Comparison of ENCODE assay signal across 26 mouse cellular contexts in the genomic region with DNA sequence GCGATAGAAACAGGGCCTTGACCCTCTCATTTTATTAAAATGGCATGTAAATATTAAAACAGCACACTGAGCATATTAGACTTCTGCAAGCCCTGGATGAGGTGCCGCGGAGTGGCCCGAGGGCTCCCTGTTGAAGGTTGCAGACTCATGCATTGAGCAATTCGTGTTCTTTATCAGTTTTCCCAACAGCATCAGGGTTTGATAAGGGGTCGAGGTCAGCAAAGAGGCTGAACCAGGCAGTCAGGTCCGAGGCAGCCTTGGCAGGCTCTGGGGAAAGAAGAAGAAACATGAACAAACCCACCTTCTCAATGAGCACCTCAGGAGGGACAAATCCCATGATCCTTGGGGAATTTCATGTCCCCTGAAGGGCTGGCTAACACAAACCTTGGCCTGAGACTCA.
"Had no signal": no experiment of that assay in that cellular context is flagged by ENCODE, and none has a peak within 500 bp of the region (broad histone marks: within the 10 kb centered on the region; RNA-seq: fewer than 3 reads in every experiment).

No protein-coding gene starts in this region.

- H3K36me3 ChIP-seq: heart, embryonic 13.5 days; heart, embryonic 15.5 days; kidney, embryonic 15.5 days; limb, embryonic 13.5 days; limb, embryonic 15.5 days; liver, embryonic 12.5 days had no signal

- H3K4me2 ChIP-seq: heart, embryonic 13.5 days; heart, embryonic 15.5 days; hindbrain, embryonic 13.5 days; hindbrain, embryonic 15.5 days; kidney, embryonic 15.5 days; limb, embryonic 13.5 days; limb, embryonic 15.5 days; liver, embryonic 12.5 days had no signal

- H3K9me3 ChIP-seq: heart, embryonic 13.5 days; heart, embryonic 15.5 days; hindbrain, embryonic 13.5 days; hindbrain, embryonic 15.5 days; kidney, embryonic 15.5 days; limb, embryonic 13.5 days; limb, embryonic 15.5 days; liver, embryonic 12.5 days had no signal

- H3K4me3 ChIP-seq: heart, embryonic 13.5 days; heart, embryonic 15.5 days; hindbrain, embryonic 13.5 days; hindbrain, embryonic 15.5 days; kidney, embryonic 15.5 days; limb, embryonic 13.5 days; limb, embryonic 15.5 days; liver, embryonic 12.5 days had no signal

- H3K27me3 ChIP-seq: heart, embryonic 13.5 days; heart, embryonic 15.5 days; hindbrain, embryonic 13.5 days; hindbrain, embryonic 15.5 days; kidney, embryonic 15.5 days; limb, embryonic 13.5 days; limb, embryonic 15.5 days had no signal

- H3K9ac ChIP-seq: heart, embryonic 13.5 days; heart, embryonic 15.5 days; hindbrain, embryonic 13.5 days; hindbrain, embryonic 15.5 days; kidney, embryonic 15.5 days; limb, embryonic 13.5 days; limb, embryonic 15.5 days; liver, embryonic 12.5 days; liver, embryonic 14.5 days had no signal

- H3K4me1 ChIP-seq: heart, embryonic 15.5 days; hindbrain, embryonic 13.5 days; hindbrain, embryonic 15.5 days had no signal

- H3K27ac ChIP-seq: heart, embryonic 13.5 days; heart, embryonic 15.5 days; hindbrain, embryonic 13.5 days; hindbrain, embryonic 15.5 days; hindbrain, postnatal 0 days; kidney, embryonic 15.5 days; kidney, postnatal 0 days; limb, embryonic 13.5 days; limb, embryonic 15.5 days; liver, embryonic 12.5 days; liver, embryonic 14.5 days had no signal

- ATAC-seq: hindbrain, postnatal 0 days; intestine, embryonic 16.5 days; liver, embryonic 12.5 days had no signal

- DNase-seq: gastrocnemius, postnatal 14 days; gastrocnemius, postnatal 36 days; heart, adult 18-20 months; heart, postnatal 14 days; heart, postnatal 36 days; kidney, adult 11 months; kidney, adult 2 months; kidney, adult 9 months; kidney, postnatal 14 days; kidney, postnatal 36 days; layer of hippocampus, adult 9-11 months; layer of hippocampus, postnatal 36 days; left cerebral cortex, postnatal 4 days; lung, adult 18-20 months had no signal
